Mouse (Mus musculus): ENCODE results near the gene Mtmr12. TPM values are rescaled to one million over a fixed set of nuclear protein-coding genes. Genes with fewer than 3 reads are reported as not detected.
"Not testable (repeated sequence)": the region's sequence is repeated elsewhere in the genome, so short reads cannot be mapped to it uniquely, and the experiment has no call there.

Mtmr12 gene
- polyA plus RNA-seq (2014; fragmentation: Nextera tagmentation; extraction: Ambion mirVana), result 23.4 and 23.5 TPM in 2 replicates

GRCm38 (mm10) chr15:12204319-12205159 lies at the start of gene Mtmr12:
Gene Mtmr12, plus strand, starts transcription at chr15:12205028.
- Histone ChIP-seq H3K9ac (peak within 1 kb of the TSS; percentile 94), H3K27ac (ENCODE audit: low read depth) (peak within 1 kb of the TSS; percentile 92), H3K4me1 (ENCODE audit: insufficient read depth) (peaks cover 18% of the 10 kb centered on the region; the same call in 1 of the 2 replicates), H3K9me3 (ENCODE audit: low read depth, low read length) (no peaks in the 10 kb centered on the region), H3K4me3 (ENCODE audit: low read depth, low read length) (peak within 1 kb of the TSS; percentile 93), H3K27me3 (ENCODE audit: insufficient read depth, low read length) (no peaks in the 10 kb centered on the region), H3K4me2 (peak within 1 kb of the TSS; percentile 77), H3K36me3 (ENCODE audit: insufficient read depth) (no peaks in the 10 kb centered on the region)
- DNase-seq (peak; percentile 100), ATAC-seq (ENCODE audit: insufficient read depth) (peak; percentile 97)
- WGBS, result under 1% methylated on average over 58 of the region's 58 CpGs
- TF ChIP-seq CTCF (IDR thresholded peaks at IDR 0.05; ENCODE audit: low read depth), result no peak

GRCm38 (mm10) chr15:12178126-12178525 lies 26.7 kb upstream of the Mtmr12 start:
- TF ChIP-seq CTCF (IDR thresholded peaks at IDR 0.05; ENCODE audit: low read depth), result no peak
- Histone ChIP-seq H3K9ac (no peak overlapping the region), H3K4me1 (ENCODE audit: insufficient read depth) (no peaks in the 10 kb centered on the region), H3K27ac (ENCODE audit: low read depth) (no peak overlapping the region), H3K4me3 (ENCODE audit: low read depth, low read length) (no peak overlapping the region), H3K36me3 (ENCODE audit: insufficient read depth) (peaks cover 73% of the 10 kb centered on the region), H3K27me3 (ENCODE audit: insufficient read depth, low read length) (no peaks in the 10 kb centered on the region), H3K9me3 (ENCODE audit: low read depth, low read length) (no peaks in the 10 kb centered on the region), H3K4me2 (no peak overlapping the region)
- DNase-seq (no peak), ATAC-seq (ENCODE audit: insufficient read depth) (no peak)
- 80% methylated on average over 5 of the region's 5 CpGs for WGBS

GRCm38 (mm10) chr15:12181181-12181805 lies 23.5 kb upstream of the Mtmr12 start:
- 83% methylated on average over 13 of the region's 13 CpGs for WGBS
- DNase-seq; H3K4me1 ChIP-seq (ENCODE audit: insufficient read depth); H3K4me3 ChIP-seq (ENCODE audit: low read depth, low read length); H3K27ac ChIP-seq (ENCODE audit: low read depth); ATAC-seq (ENCODE audit: insufficient read depth); H3K4me2 ChIP-seq; H3K9me3 ChIP-seq (ENCODE audit: low read depth, low read length); H3K9ac ChIP-seq; H3K27me3 ChIP-seq (ENCODE audit: insufficient read depth, low read length): not testable (repeated sequence)
- peaks cover 64% of the 10 kb centered on the region for H3K36me3 ChIP-seq (ENCODE audit: insufficient read depth)

- H3K9ac ChIP-seq, result peak overlapping the region; percentile 32
- H3K27me3 ChIP-seq (ENCODE audit: insufficient read depth, low read length), result no peaks in the 10 kb centered on the region
- peak overlapping the region; percentile 45 for H3K4me2 ChIP-seq
- no peak for TF ChIP-seq CTCF (IDR thresholded peaks at IDR 0.05; ENCODE audit: low read depth)
- H3K9me3 ChIP-seq (ENCODE audit: low read depth, low read length), result no peaks in the 10 kb centered on the region
- DNase-seq, result peak; percentile 74
- H3K27ac ChIP-seq (ENCODE audit: low read depth), result peak overlapping the region; percentile 90
- peaks cover 9% of the 10 kb centered on the region for H3K4me1 ChIP-seq (ENCODE audit: insufficient read depth)
- WGBS, result 17% methylated on average over 25 of the region's 25 CpGs
- H3K4me3 ChIP-seq (ENCODE audit: low read depth, low read length), result 0 out of 2 replicates have a peak overlapping the region, but pooled peaks have one; percentile 8
- H3K36me3 ChIP-seq (ENCODE audit: insufficient read depth), result peaks cover 6% of the 10 kb centered on the region
- ATAC-seq (ENCODE audit: insufficient read depth), result peak; percentile 76
Observed at GRCm38 (mm10) chr15:12193880-12194816, 10.7 kb upstream of the Mtmr12 start.

GRCm38 (mm10) chr15:12194817-12195735 lies 9.8 kb upstream of the Mtmr12 start:
- TF ChIP-seq CTCF (IDR thresholded peaks at IDR 0.05; ENCODE audit: low read depth), result no peak
- Histone ChIP-seq H3K4me3 (ENCODE audit: low read depth, low read length) (0 out of 2 replicates have a peak overlapping the region, but pooled peaks have one; percentile 8), H3K9me3 (ENCODE audit: low read depth, low read length) (no peaks in the 10 kb centered on the region), H3K36me3 (ENCODE audit: insufficient read depth) (peaks cover 6% of the 10 kb centered on the region), H3K9ac (0 out of 2 replicates have a peak overlapping the region, but pooled peaks have one; percentile 2), H3K27me3 (ENCODE audit: insufficient read depth, low read length) (no peaks in the 10 kb centered on the region), H3K4me2 (peak overlapping the region; percentile 45), H3K27ac (ENCODE audit: low read depth) (peak overlapping the region; percentile 90), H3K4me1 (ENCODE audit: insufficient read depth) (peaks cover 9% of the 10 kb centered on the region)
- 30% methylated on average over 20 of the region's 20 CpGs for WGBS
- ATAC-seq (ENCODE audit: insufficient read depth) (no peak), DNase-seq (peak; percentile 16)

GRCm38 (mm10) chr15:12195966-12196365 lies 8.9 kb upstream of the Mtmr12 start:
- no peak for TF ChIP-seq CTCF (IDR thresholded peaks at IDR 0.05; ENCODE audit: low read depth)
- H3K27me3 ChIP-seq (ENCODE audit: insufficient read depth, low read length), result no peaks in the 10 kb centered on the region
- H3K9ac ChIP-seq, result no peak overlapping the region
- H3K27ac ChIP-seq (ENCODE audit: low read depth), result no peak overlapping the region
- no peak for ATAC-seq (ENCODE audit: insufficient read depth)
- H3K4me2 ChIP-seq, result no peak overlapping the region
- no peaks in the 10 kb centered on the region for H3K9me3 ChIP-seq (ENCODE audit: low read depth, low read length)
- DNase-seq, result no peak
- no peaks in the 10 kb centered on the region for H3K36me3 ChIP-seq (ENCODE audit: insufficient read depth)
- no peak overlapping the region for H3K4me3 ChIP-seq (ENCODE audit: low read depth, low read length)
- 67% methylated on average over 6 of the region's 6 CpGs for WGBS
- H3K4me1 ChIP-seq (ENCODE audit: insufficient read depth), result peaks cover 9% of the 10 kb centered on the region

Data from lung, embryonic 14.5 days (tissue).